Mouse (Mus musculus): ENCODE measurements around the gene Phactr1.

The Phactr1 gene

GRCm38 (mm10) chr13:42680391-42680994 is at the start of gene Phactr1:
Gene Phactr1 (plus strand): TSS chr13:42680623.
- in situ Hi-C loops (cut with MseI, MboI) = no loop called here

- in situ Hi-C loops (cut with MseI, MboI) = no loop called here
Measured at GRCm38 (mm10) chr13:42634908-42635307, 45.5 kb upstream of the Phactr1 start.

GRCm38 (mm10) chr13:42650228-42650627 is 30.2 kb upstream of the Phactr1 start:
- in situ Hi-C loops (cut with MseI, MboI) = no loop called here

GRCm38 (mm10) chr13:42656643-42657315 is 23.6 kb upstream of the Phactr1 start:
- in situ Hi-C loops (cut with MseI, MboI) = no loop called here

- in situ Hi-C loops (cut with MseI, MboI) = no loop called here
Measured at GRCm38 (mm10) chr13:42671651-42672290, 8.7 kb upstream of the Phactr1 start.

GRCm38 (mm10) chr13:42681299-42681698 is 876 bp downstream of the Phactr1 start:
- in situ Hi-C loops (cut with MseI, MboI) = no loop called here

GRCm38 (mm10) chr13:42684181-42684580 is 3.8 kb downstream of the Phactr1 start:
- in situ Hi-C loops (cut with MseI, MboI) = no loop called here

- in situ Hi-C loops (cut with MseI, MboI) = no loop called here
Measured at GRCm38 (mm10) chr13:42692233-42692632, 11.8 kb downstream of the Phactr1 start.

GRCm38 (mm10) chr13:42696641-42697040 is 16.2 kb downstream of the Phactr1 start:
- in situ Hi-C loops (cut with MseI, MboI) = no loop called here

- in situ Hi-C loops (cut with MseI, MboI) = no loop called here
Measured at GRCm38 (mm10) chr13:42709148-42709547, 28.7 kb downstream of the Phactr1 start.

GRCm38 (mm10) chr13:42709611-42710331 is 29.3 kb downstream of the Phactr1 start:
- in situ Hi-C loops (cut with MseI, MboI) = no loop called here

GRCm38 (mm10) chr13:42711510-42711909 is 31.1 kb downstream of the Phactr1 start:
- in situ Hi-C loops (cut with MseI, MboI) = no loop called here

GRCm38 (mm10) chr13:42719401-42719800 is 39.0 kb downstream of the Phactr1 start:
- in situ Hi-C loops (cut with MseI, MboI) = no loop called here

GRCm38 (mm10) chr13:42720135-42720534 is 39.7 kb downstream of the Phactr1 start:
- in situ Hi-C loops (cut with MseI, MboI) = no loop called here

GRCm38 (mm10) chr13:42720648-42721047 is 40.2 kb downstream of the Phactr1 start:
- in situ Hi-C loops (cut with MseI, MboI) = no loop called here

GRCm38 (mm10) chr13:42724011-42724410 is 43.6 kb downstream of the Phactr1 start:
- in situ Hi-C loops (cut with MseI, MboI) = no loop called here

GRCm38 (mm10) chr13:42725709-42726231 is 45.3 kb downstream of the Phactr1 start:
- in situ Hi-C loops (cut with MseI, MboI) = no loop called here

- in situ Hi-C loops (cut with MseI, MboI) = no loop called here
Measured at GRCm38 (mm10) chr13:42737486-42737885, 57.1 kb downstream of the Phactr1 start.

GRCm38 (mm10) chr13:42738152-42738551 is 57.7 kb downstream of the Phactr1 start:
- in situ Hi-C loops (cut with MseI, MboI) = no loop called here

- in situ Hi-C loops (cut with MseI, MboI) = no loop called here
Measured at GRCm38 (mm10) chr13:42742226-42742625, 61.8 kb downstream of the Phactr1 start.

- in situ Hi-C loops (cut with MseI, MboI) = no loop called here
Measured at GRCm38 (mm10) chr13:42744467-42744866, 64.0 kb downstream of the Phactr1 start.

All from mouse trophoblast stem cell (cell line).